Mouse (Mus musculus): ENCODE measurements around the gene Aadac. TPM values are rescaled to one million over a fixed set of nuclear protein-coding genes. Genes with fewer than 3 reads are reported as not detected.

The Aadac gene
- total and polyA plus RNA-seq, 3 experiments, result not detected

GRCm38 (mm10) chr3:60031511-60031910, 6.0 kb downstream of the Aadac start:
- in situ Hi-C loops (cut with MboI; ENCODE audit: low pct_ligation_motif_present, low pct_unique_long_range_greater_than_20kb, low sequenced_read_pairs), result no loop called here
- no peak overlapping the region for H3K4me3 ChIP-seq (replicated peaks in 1 of 3; ENCODE audit: low read depth in 2 of 3, low read length in 2 of 3, poor library complexity in 1 of 3)
- no peak overlapping the region for H3K27ac ChIP-seq (ENCODE audit: insufficient read depth, low read depth)

GRCm38 (mm10) chr3:60046221-60046913, 20.9 kb downstream of the Aadac start:
- in situ Hi-C loops (cut with MboI; ENCODE audit: low pct_ligation_motif_present, low pct_unique_long_range_greater_than_20kb, low sequenced_read_pairs), result no loop called here
- Histone ChIP-seq H3K36me3 (replicated peaks in 1 of 2; ENCODE audit: control insufficient read depth in 1 of 2, insufficient read depth in 1 of 2, low read length in 1 of 2) (no peaks in the 10 kb centered on the region), H3K79me2 (replicated peaks; ENCODE audit: control insufficient read depth, extremely low read depth, insufficient read depth, poor library complexity, severe bottlenecking) (no peaks in the 10 kb centered on the region), H3K9ac (ENCODE audit: insufficient read depth, low read depth) (no peak overlapping the region), H3K9me3 (replicated peaks; ENCODE audit: low read length) (no peaks in the 10 kb centered on the region), H3K27me3 (replicated peaks) (no peaks in the 10 kb centered on the region), H3K27ac (ENCODE audit: insufficient read depth, low read depth) (no peak overlapping the region), H3K4me1 (ENCODE audit: control insufficient read depth in 1 of 2, insufficient read depth in 2 of 2) (no peaks in the 10 kb centered on the region), H3K4me2 (ENCODE audit: insufficient read depth, low read depth, poor library complexity, severe bottlenecking) (no peak overlapping the region), H3K4me3 (replicated peaks in 1 of 3; ENCODE audit: low read depth in 2 of 3, low read length in 2 of 3, poor library complexity in 1 of 3) (no peak overlapping the region)
- dilution Hi-C loops (cut with MboI; ENCODE audit: extremely low pct_ligation_motif_present, extremely low pct_unique_long_range_greater_than_20kb, low sequenced_read_pairs), result no loop called here
- TF ChIP-seq RAD21 (IDR thresholded peaks at IDR 0.05; ENCODE audit: low read depth, low read length), result no peak
- no peak for DNase-seq (ENCODE audit: extremely low read depth)

More at GRCm38 (mm10) chr3:60031511-60031910, 6.0 kb downstream of the Aadac start:
- Histone ChIP-seq H3K27me3 (replicated peaks) (no peaks in the 10 kb centered on the region), H3K79me2 (replicated peaks; ENCODE audit: control insufficient read depth, extremely low read depth, insufficient read depth, poor library complexity, severe bottlenecking) (no peaks in the 10 kb centered on the region), H3K36me3 (replicated peaks in 1 of 2; ENCODE audit: control insufficient read depth in 1 of 2, insufficient read depth in 1 of 2, low read length in 1 of 2) (no peaks in the 10 kb centered on the region), H3K9me3 (replicated peaks; ENCODE audit: low read length) (no peaks in the 10 kb centered on the region), H3K4me2 (ENCODE audit: insufficient read depth, low read depth, poor library complexity, severe bottlenecking) (no peak overlapping the region), H3K4me1 (ENCODE audit: control insufficient read depth in 1 of 2, insufficient read depth in 2 of 2) (no peaks in the 10 kb centered on the region), H3K9ac (ENCODE audit: insufficient read depth, low read depth) (no peak overlapping the region)
- no peak for DNase-seq (ENCODE audit: extremely low read depth)
- dilution Hi-C loops (cut with MboI; ENCODE audit: extremely low pct_ligation_motif_present, extremely low pct_unique_long_range_greater_than_20kb, low sequenced_read_pairs), result no loop called here
- TF ChIP-seq MYC (IDR thresholded peaks at IDR 0.05; ENCODE audit: low read depth, low read length) (no peak), SMC3 (IDR thresholded peaks at IDR 0.05; ENCODE audit: low read depth, low read length) (no peak), MEF2A (IDR thresholded peaks at IDR 0.05; ENCODE audit: borderline replicate concordance, low read depth, low read length) (no peak), NRF1 (IDR thresholded peaks at IDR 0.05; ENCODE audit: low read depth, low read length) (no peak), USF2 (conservative IDR thresholded peaks at IDR 0.05; ENCODE audit: low read depth, low read length) (no peak), IRF4 (IDR thresholded peaks at IDR 0.05; ENCODE audit: low read depth, low read length) (no peak), KAT2A (IDR thresholded peaks at IDR 0.05; ENCODE audit: insufficient replicate concordance, low read length) (no peak), POLR2AphosphoS2 (IDR thresholded peaks at IDR 0.05; ENCODE audit: low read depth, low read length) (no peak), ZC3H11A (IDR thresholded peaks at IDR 0.05; ENCODE audit: low read depth, low read length) (no peak)

GRCm38 (mm10) chr3:60053231-60053927, 27.9 kb downstream of the Aadac start:
- no peak overlapping the region for H3K9ac ChIP-seq (ENCODE audit: insufficient read depth, low read depth)

More at GRCm38 (mm10) chr3:60053231-60053927, 27.9 kb downstream of the Aadac start:
- TF ChIP-seq IRF4 (IDR thresholded peaks at IDR 0.05; ENCODE audit: low read depth, low read length), result no peak
- no peak for TF ChIP-seq MXI1 (IDR thresholded peaks at IDR 0.05; ENCODE audit: low read depth, low read length)
- TF ChIP-seq CHD2 (IDR thresholded peaks at IDR 0.05; ENCODE audit: low read length), result no peak
- TF ChIP-seq ZC3H11A (IDR thresholded peaks at IDR 0.05; ENCODE audit: low read depth, low read length), result no peak
- TF ChIP-seq MAX (IDR thresholded peaks at IDR 0.05; ENCODE audit: low read length), result no peak
- no peak for TF ChIP-seq SIN3A (IDR thresholded peaks at IDR 0.05; ENCODE audit: low read length)
- no peak for TF ChIP-seq MAFK (IDR thresholded peaks at IDR 0.05; ENCODE audit: insufficient replicate concordance, low read length)
- TF ChIP-seq POLR2A (IDR thresholded peaks at IDR 0.05; ENCODE audit: low read depth, low read length), result no peak
- TF ChIP-seq SMC3 (IDR thresholded peaks at IDR 0.05; ENCODE audit: low read depth, low read length), result no peak
- TF ChIP-seq CHD1 (IDR thresholded peaks at IDR 0.05; ENCODE audit: low read depth, low read length), result no peak
- no peak for TF ChIP-seq EP300 (IDR thresholded peaks at IDR 0.05; ENCODE audit: low read length)
- TF ChIP-seq TBP (conservative IDR thresholded peaks at IDR 0.05; ENCODE audit: low read depth, low read length), result no peak
- no peak for TF ChIP-seq E2F4 (IDR thresholded peaks at IDR 0.05; ENCODE audit: insufficient replicate concordance, low read depth, low read length)
- no peak for TF ChIP-seq RAD21 (IDR thresholded peaks at IDR 0.05; ENCODE audit: low read depth, low read length)
- Histone ChIP-seq H3K27me3 (replicated peaks) (no peaks in the 10 kb centered on the region), H3K4me3 (replicated peaks in 1 of 3; ENCODE audit: low read depth in 2 of 3, low read length in 2 of 3, poor library complexity in 1 of 3) (no peak overlapping the region), H3K79me2 (replicated peaks; ENCODE audit: control insufficient read depth, extremely low read depth, insufficient read depth, poor library complexity, severe bottlenecking) (no peaks in the 10 kb centered on the region), H3K27ac (ENCODE audit: insufficient read depth, low read depth) (no peak overlapping the region), H3K36me3 (replicated peaks in 1 of 2; ENCODE audit: control insufficient read depth in 1 of 2, insufficient read depth in 1 of 2, low read length in 1 of 2) (no peaks in the 10 kb centered on the region), H3K9me3 (replicated peaks; ENCODE audit: low read length) (no peaks in the 10 kb centered on the region), H3K4me2 (ENCODE audit: insufficient read depth, low read depth, poor library complexity, severe bottlenecking) (no peak overlapping the region), H3K4me1 (ENCODE audit: control insufficient read depth in 1 of 2, insufficient read depth in 2 of 2) (no peaks in the 10 kb centered on the region)
- dilution Hi-C loops (cut with MboI; ENCODE audit: extremely low pct_ligation_motif_present, extremely low pct_unique_long_range_greater_than_20kb, low sequenced_read_pairs) (no loop called here), in situ Hi-C loops (cut with MboI; ENCODE audit: low pct_ligation_motif_present, low pct_unique_long_range_greater_than_20kb, low sequenced_read_pairs) (no loop called here)
- no peak for DNase-seq (ENCODE audit: extremely low read depth)
